Mouse (Mus musculus): ENCODE results near the gene Hoxb9.

DNA sequence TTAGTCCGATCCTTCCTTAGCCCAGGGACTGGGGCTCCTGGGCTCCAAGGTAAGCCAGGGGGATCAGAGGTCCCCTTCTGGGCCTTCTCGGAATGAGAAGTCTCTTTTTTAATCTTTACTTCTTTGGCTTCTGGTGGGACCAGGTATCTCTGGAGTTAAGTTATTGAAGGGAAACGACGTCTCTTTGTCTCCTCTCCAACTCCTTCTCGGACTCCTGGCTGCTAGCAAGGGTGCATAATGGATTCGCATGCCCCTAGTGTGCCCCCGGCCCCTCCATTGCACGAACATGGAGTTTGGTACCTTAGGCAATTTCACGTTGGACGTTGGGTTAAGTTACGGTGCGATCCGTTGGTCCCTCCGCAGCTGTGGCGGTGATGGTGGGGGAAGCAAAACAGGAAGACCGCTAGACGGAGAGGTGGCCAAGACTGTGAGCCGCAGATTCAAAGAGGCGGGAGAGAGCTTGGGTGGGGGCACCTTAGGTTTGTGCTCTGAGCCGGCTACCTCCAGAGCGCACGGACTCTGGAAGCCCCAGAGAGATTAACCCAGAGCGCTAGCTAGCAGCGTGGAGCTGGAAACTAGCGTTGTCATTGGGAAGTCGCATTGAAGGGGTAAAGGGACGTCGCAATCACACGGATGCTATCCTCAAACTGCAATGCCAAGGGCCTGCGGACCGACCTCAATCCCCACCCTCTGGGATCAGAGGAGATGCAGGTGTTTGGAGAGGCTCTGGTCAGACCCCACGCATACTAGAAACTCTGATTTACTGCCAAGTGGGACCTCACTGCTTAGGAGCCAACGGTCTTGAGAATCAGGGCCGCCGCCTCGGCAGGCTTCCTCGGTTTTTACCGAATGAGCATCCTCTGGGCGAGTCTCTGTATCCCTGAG, 15.9 kb upstream of the Hoxb9 start:
- TF ChIP-seq POLR2A (IDR thresholded peaks at IDR 0.05; ENCODE audit: extremely low read depth, insufficient read depth, low read length) (no peak), CTCF (IDR thresholded peaks at IDR 0.05; ENCODE audit: low read depth, low read length) (no peak)
